Mouse (Mus musculus) thymus, postnatal 0 days (tissue): Measurements from ENCODE around the gene Rapgef4. TPM values are rescaled to one million over a fixed set of nuclear protein-coding genes. Genes with fewer than 3 reads are reported as not detected.
"Not testable (repeated sequence)": the region's sequence is repeated elsewhere in the genome, so short reads cannot be mapped to it uniquely, and the experiment has no call there.

ENCODE experiments used
- DNase-seq: peaks from one replicate; pipeline ENCODE4 v3.0.0-alpha.2; 2015; ENCODE audit warnings: low spot score
- polyA plus RNA-seq: library from polyadenylated mRNA; unstranded; fragments of >200 nt; fragmentation: Nextera tagmentation; extraction: Ambion mirVana; gene quantifications from 2 replicates; pipeline ENCODE4 v1.2.1, GENCODE M21; 2015

The Rapgef4 gene
- polyA plus RNA-seq, 1 experiment from 2014 or later = 4.2 TPM

GRCm38 (mm10) chr2:72116698-72117097, 135.7 kb downstream of the Rapgef4 start:
- DNase-seq = no peak

- peak; percentile 67 for DNase-seq
These were observed 136.3 kb downstream of the Rapgef4 start for GRCm38 (mm10) chr2:72117138-72118011.

- no peak for DNase-seq
These were observed 139.2 kb downstream of the Rapgef4 start for GRCm38 (mm10) chr2:72120211-72120610.

GRCm38 (mm10) chr2:72122410-72123223, 141.6 kb downstream of the Rapgef4 start:
- no peak for DNase-seq

GRCm38 (mm10) chr2:72123851-72124250, 142.8 kb downstream of the Rapgef4 start:
- no peak for DNase-seq

GRCm38 (mm10) chr2:72125786-72126185, 144.7 kb downstream of the Rapgef4 start:
- no peak for DNase-seq

GRCm38 (mm10) chr2:72126411-72126810, 145.4 kb downstream of the Rapgef4 start:
- no peak for DNase-seq

- DNase-seq = no peak
These were observed 148.7 kb downstream of the Rapgef4 start for GRCm38 (mm10) chr2:72129612-72130311.

- no peak for DNase-seq
These were observed 151.2 kb downstream of the Rapgef4 start for GRCm38 (mm10) chr2:72132222-72132621.

- no peak for DNase-seq
These were observed 155.0 kb downstream of the Rapgef4 start for GRCm38 (mm10) chr2:72136045-72136444.

- DNase-seq = peak; percentile 62
These were observed 155.6 kb downstream of the Rapgef4 start for GRCm38 (mm10) chr2:72136486-72137264.

GRCm38 (mm10) chr2:72139863-72140845, 159.1 kb downstream of the Rapgef4 start:
- no peak for DNase-seq

GRCm38 (mm10) chr2:72141091-72141490, 160.1 kb downstream of the Rapgef4 start:
- DNase-seq = no peak

- DNase-seq = not testable (repeated sequence)
These were observed 160.7 kb downstream of the Rapgef4 start for GRCm38 (mm10) chr2:72141732-72142131.

- DNase-seq = no peak
These were observed 162.4 kb downstream of the Rapgef4 start for GRCm38 (mm10) chr2:72143413-72143812.

- DNase-seq = peak; percentile 65
These were observed 163.6 kb downstream of the Rapgef4 start for GRCm38 (mm10) chr2:72144576-72145200.

- peak; percentile 60 for DNase-seq
These were observed 164.3 kb downstream of the Rapgef4 start for GRCm38 (mm10) chr2:72145281-72145875.

- peak; percentile 63 for DNase-seq
These were observed 165.0 kb downstream of the Rapgef4 start for GRCm38 (mm10) chr2:72146061-72146460.

GRCm38 (mm10) chr2:72147246-72147645, 166.2 kb downstream of the Rapgef4 start:
- DNase-seq = no peak
